Mouse (Mus musculus): Measurements from ENCODE around the gene Babam2.

DNA sequence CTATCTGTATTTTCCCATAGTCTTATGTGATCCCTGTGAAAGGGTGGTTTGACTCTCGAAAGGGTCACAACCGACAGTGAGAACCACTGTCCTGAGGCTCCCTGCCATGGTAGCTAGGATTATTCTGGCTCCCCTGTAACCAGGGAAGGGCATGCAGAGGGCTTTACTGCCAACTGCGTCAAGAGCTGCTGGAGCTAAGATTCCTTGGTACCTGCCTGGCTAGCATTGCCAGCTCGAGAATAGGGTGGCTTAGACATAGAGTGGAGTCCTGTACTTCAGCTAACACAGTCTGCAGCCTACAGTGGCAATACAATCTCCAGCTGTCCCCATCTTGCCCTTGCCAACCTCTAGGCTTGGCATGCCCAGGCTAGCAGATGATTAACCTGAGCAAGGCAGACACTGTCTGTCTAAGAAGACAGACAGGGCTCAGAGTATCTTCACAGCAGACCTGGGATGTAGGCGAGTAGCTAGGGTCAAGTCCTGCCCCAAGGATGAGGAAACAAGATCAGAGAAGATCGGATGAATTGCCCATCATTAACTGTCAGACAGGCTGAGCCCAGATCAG lies 389.1 kb downstream of the Babam2 start:
- TF ChIP-seq CTCF (IDR thresholded peaks at IDR 0.05) (no peak), POLR2A (IDR thresholded peaks at IDR 0.05; ENCODE audit: insufficient read depth, low read depth, low read length) (no peak), EP300 (IDR thresholded peaks at IDR 0.05; ENCODE audit: insufficient read depth, low read depth, low read length) (no peak)
